Mouse (Mus musculus): ENCODE results near the gene Zfand2a.

The Zfand2a gene

GRCm38 (mm10) chr5:139484185-139484814, at the start of gene Zfand2a:
Gene Zfand2a, minus strand, starts transcription at chr5:139484549.
- peak; percentile 97 for DNase-seq (ENCODE audit: low read depth, low spot score)

GRCm38 (mm10) chr5:139528851-139529250, 44.5 kb upstream of the Zfand2a start:
- no peak for DNase-seq (ENCODE audit: low read depth, low spot score)

- no peak for DNase-seq (ENCODE audit: low read depth, low spot score)
Measured at GRCm38 (mm10) chr5:139521987-139522386, 37.6 kb upstream of the Zfand2a start.

GRCm38 (mm10) chr5:139520069-139520834, 35.9 kb upstream of the Zfand2a start:
- DNase-seq (ENCODE audit: low read depth, low spot score): no peak

GRCm38 (mm10) chr5:139516281-139516680, 31.9 kb upstream of the Zfand2a start:
- DNase-seq (ENCODE audit: low read depth, low spot score): no peak

GRCm38 (mm10) chr5:139512201-139512600, 27.9 kb upstream of the Zfand2a start:
- DNase-seq (ENCODE audit: low read depth, low spot score): no peak

- DNase-seq (ENCODE audit: low read depth, low spot score): no peak
Measured at GRCm38 (mm10) chr5:139510682-139511366, 26.5 kb upstream of the Zfand2a start.

- peak; percentile 59 for DNase-seq (ENCODE audit: low read depth, low spot score)
Measured at GRCm38 (mm10) chr5:139506207-139506606, 21.9 kb upstream of the Zfand2a start.

GRCm38 (mm10) chr5:139505073-139505606, 20.8 kb upstream of the Zfand2a start:
- DNase-seq (ENCODE audit: low read depth, low spot score): no peak

GRCm38 (mm10) chr5:139502281-139502680, 17.9 kb upstream of the Zfand2a start:
- DNase-seq (ENCODE audit: low read depth, low spot score): no peak

GRCm38 (mm10) chr5:139498791-139499190, 14.4 kb upstream of the Zfand2a start:
- no peak for DNase-seq (ENCODE audit: low read depth, low spot score)

- DNase-seq (ENCODE audit: low read depth, low spot score): no peak
Measured at GRCm38 (mm10) chr5:139496939-139497338, 12.6 kb upstream of the Zfand2a start.

- DNase-seq (ENCODE audit: low read depth, low spot score): no peak
Measured at GRCm38 (mm10) chr5:139495019-139495669, 10.8 kb upstream of the Zfand2a start.

GRCm38 (mm10) chr5:139493690-139494089, 9.3 kb upstream of the Zfand2a start:
- no peak for DNase-seq (ENCODE audit: low read depth, low spot score)

GRCm38 (mm10) chr5:139491348-139491747, 7.0 kb upstream of the Zfand2a start:
- no peak for DNase-seq (ENCODE audit: low read depth, low spot score)

- DNase-seq (ENCODE audit: low read depth, low spot score): no peak
Measured at GRCm38 (mm10) chr5:139490131-139490530, 5.8 kb upstream of the Zfand2a start.

GRCm38 (mm10) chr5:139483171-139483848, 1.0 kb downstream of the Zfand2a start:
- DNase-seq (ENCODE audit: low read depth, low spot score): no peak

GRCm38 (mm10) chr5:139480406-139480805, 3.9 kb downstream of the Zfand2a start:
- DNase-seq (ENCODE audit: low read depth, low spot score): no peak

GRCm38 (mm10) chr5:139479088-139479487, 5.3 kb downstream of the Zfand2a start:
- no peak for DNase-seq (ENCODE audit: low read depth, low spot score)

- no peak for DNase-seq (ENCODE audit: low read depth, low spot score)
Measured at GRCm38 (mm10) chr5:139474741-139475140, 9.6 kb downstream of the Zfand2a start.

GRCm38 (mm10) chr5:139467998-139468397, 16.4 kb downstream of the Zfand2a start:
- DNase-seq (ENCODE audit: low read depth, low spot score): no peak
